Mouse (Mus musculus) ES-Bruce4 (cell line): ENCODE measurements at regions not wholly inside any gene's neighbourhood (a gene's known extent, or its start where the extent isn't known, plus 50 kb on each side); places are given as distances from the start of the nearest gene placed in this dataset.

ENCODE experiments used
- CTCF ChIP-seq: IDR thresholded peaks from one replicate; pipeline ENCODE4 v1.8.1; 2011; ENCODE audit warnings: low read depth, low read length
- POLR2A ChIP-seq: IDR thresholded peaks from one replicate; pipeline ENCODE4 v1.8.1; 2011; ENCODE audit warnings: low read length; ENCODE audit not compliant: insufficient read depth

GRCm38 (mm10) chr6:50949883-50950583, 295.8 kb upstream of the Npvf start:
- TF ChIP-seq CTCF (no peak), POLR2A (no peak)
